ENCODE assay signal across 8 mouse cellular contexts in genomic region chr8:126539355-126540093, GRCm38 (mm10). TPM values are rescaled to one million over a fixed set of nuclear protein-coding genes. Genes with fewer than 3 reads are reported as not detected.
DNase-seq lines count a peak whose midpoint lies in the region; ATAC-seq and TF ChIP-seq lines count a peak whose summit lies in the region.

No protein-coding gene starts in this region.

- WGBS in liver, embryonic 16.5 days (ENCODE audit: insufficient replicate concordance) = 54% methylated on average over 10 of the region's 10 CpGs
- WGBS in stomach, embryonic 15.5 days = 36% methylated on average over 10 of the region's 10 CpGs

- no peaks in the 10 kb centered on the region for H3K27me3 ChIP-seq in liver, embryonic 16.5 days (ENCODE audit: control insufficient read depth, insufficient read depth, low read depth, low read length)
- H3K27me3 ChIP-seq in stomach, embryonic 15.5 days (replicated peaks) = no peaks in the 10 kb centered on the region

- peak overlapping the region; percentile 97 for H3K27ac ChIP-seq in embryonic fibroblast, embryonic 13.5 days (ENCODE audit: insufficient read depth, low read length)
- no peak overlapping the region for H3K27ac ChIP-seq in liver, embryonic 16.5 days (ENCODE audit: low read length)
- peak overlapping the region; percentile 83 for H3K27ac ChIP-seq in stomach, embryonic 15.5 days

- H3K9ac ChIP-seq in liver, embryonic 16.5 days (ENCODE audit: low read depth, low read length) = no peak overlapping the region
- no peak overlapping the region for H3K9ac ChIP-seq in stomach, embryonic 15.5 days

- TF ChIP-seq CTCF in embryonic fibroblast, embryonic 13.5 days (IDR thresholded peaks at IDR 0.05; ENCODE audit: borderline replicate concordance, insufficient read depth, low read length) = no peak

- no peak overlapping the region for H3K4me3 ChIP-seq in embryonic fibroblast, embryonic 13.5 days (ENCODE audit: insufficient read depth, low read length)
- no peak overlapping the region for H3K4me3 ChIP-seq in liver, embryonic 16.5 days (ENCODE audit: low read depth, low read length)
- no peak overlapping the region for H3K4me3 ChIP-seq in stomach, embryonic 15.5 days (replicated peaks)

- DNase-seq in retina, postnatal 1 day = peak; percentile 50
- DNase-seq in retina, embryonic 14.5 days (ENCODE audit: low spot score) = no peak
- peak; percentile 64 for DNase-seq in heart, postnatal 4 days
- no peak for DNase-seq in layer of hippocampus, adult 18-20 months (ENCODE audit: low spot score in 2 of 2)
- no peak for DNase-seq in thymus, postnatal 25 days

- peak; percentile 24; the same call in 1 of the 2 replicates for TF ChIP-seq POLR2A in embryonic fibroblast, embryonic 13.5 days (IDR thresholded peaks at IDR 0.05; ENCODE audit: low read depth, low read length)

- no peaks in the 10 kb centered on the region for H3K36me3 ChIP-seq in liver, embryonic 16.5 days (ENCODE audit: control insufficient read depth, insufficient read depth)
- no peaks in the 10 kb centered on the region for H3K36me3 ChIP-seq in stomach, embryonic 15.5 days

- peaks cover 36% of the 10 kb centered on the region for H3K4me1 ChIP-seq in embryonic fibroblast, embryonic 13.5 days (ENCODE audit: control insufficient read depth, insufficient read depth, low read length)
- H3K4me1 ChIP-seq in liver, embryonic 16.5 days (ENCODE audit: control insufficient read depth, low read depth, low read length) = peaks cover 4% of the 10 kb centered on the region; the same call in 1 of the 2 replicates
- H3K4me1 ChIP-seq in stomach, embryonic 15.5 days = peaks cover 46% of the 10 kb centered on the region

- H3K9me3 ChIP-seq in liver, embryonic 16.5 days (replicated peaks; ENCODE audit: control insufficient read depth, low read length) = no peaks in the 10 kb centered on the region
- no peaks in the 10 kb centered on the region for H3K9me3 ChIP-seq in stomach, embryonic 15.5 days

- no peak overlapping the region for H3K4me2 ChIP-seq in liver, embryonic 16.5 days (ENCODE audit: low read depth, low read length)
- H3K4me2 ChIP-seq in stomach, embryonic 15.5 days = no peak overlapping the region

- peak; percentile 30; the same call in 1 of the 2 replicates for ATAC-seq in liver, embryonic 16.5 days (ENCODE audit: low read depth)
- peak; percentile 42 for ATAC-seq in stomach, embryonic 15.5 days (ENCODE audit: insufficient read depth, low FRiP score, low read depth)

RNA-seq across cellular contexts. Expression of gene Irf2bp2, which starts 54.3 kb away (rescaled TPM):
- polyA plus RNA-seq in embryonic fibroblast, embryonic 13.5 days (2011; ENCODE audit: insufficient read length, low read depth, missing spikeins) = 58.6 and 74.8 TPM in 2 replicates
- 10 to 100 TPM; 98.2 to 100.0 TPM for total RNA-seq in heart, postnatal 4 days (2021)
- 3.3 TPM in 2 replicates for polyA plus RNA-seq in liver, embryonic 16.5 days (2015; fragmentation: Nextera tagmentation; extraction: Ambion mirVana)
- 12.5 and 13.4 TPM in 2 replicates for polyA plus RNA-seq in stomach, embryonic 15.5 days (2015; fragmentation: Nextera tagmentation; extraction: Ambion mirVana)
- total RNA-seq in layer of hippocampus, adult 18-20 months (2021) = 10 to 100 TPM; 62.6 to 73.0 TPM

Comparison
In these comparisons a context has a peak if more than half of its experiments do, and no peak if none do; other contexts are left out.
1. DNase-seq: peak in retina, postnatal 1 day (single experiment) and heart, postnatal 4 days (single experiment); none in retina, embryonic 14.5 days (single experiment), layer of hippocampus, adult 18-20 months (0 of 2) and thymus, postnatal 25 days (single experiment).